Mouse (Mus musculus): ENCODE measurements around the gene Trpc6. TPM values are rescaled to one million over a fixed set of nuclear protein-coding genes. Genes with fewer than 3 reads are reported as not detected.

The Trpc6 gene
- 1.2 and 1.4 TPM in 2 replicates for polyA plus RNA-seq (2016; fragmentation: Nextera tagmentation; extraction: Ambion mirVana)

GRCm38 (mm10) chr9:8544041-8544794 lies at the start of gene Trpc6:
Trpc6 (plus strand) TSS chr9:8544142.
- WGBS, result under 1% methylated on average over 44 of the region's 44 CpGs
- Histone ChIP-seq H3K27me3 (0 out of 2 replicates have a peak, but pooled peaks cover 17% of the 10 kb centered on the region), H3K4me1 (no peaks in the 10 kb centered on the region), H3K4me2 (replicated peaks) (peak within 1 kb of the TSS; percentile 96), H3K4me3 (peak within 1 kb of the TSS; percentile 49), H3K27ac (no peak within 1 kb of the TSS), H3K9me3 (no peaks in the 10 kb centered on the region), H3K36me3 (no peaks in the 10 kb centered on the region), H3K9ac (peak within 1 kb of the TSS; percentile 41)
- peak; percentile 72; the same call in 1 of the 2 replicates for ATAC-seq (ENCODE audit: insufficient number of reproducible peaks, insufficient read depth, low FRiP score, low TSS enrichment)

GRCm38 (mm10) chr9:8520911-8521310 lies 23.0 kb upstream of the Trpc6 start:
- ATAC-seq (ENCODE audit: insufficient number of reproducible peaks, insufficient read depth, low FRiP score, low TSS enrichment), result no peak
- no peaks in the 10 kb centered on the region for H3K9me3 ChIP-seq
- no peak overlapping the region for H3K4me3 ChIP-seq
- H3K4me2 ChIP-seq (replicated peaks), result no peak overlapping the region
- H3K27me3 ChIP-seq, result no peaks in the 10 kb centered on the region
- no peak overlapping the region for H3K9ac ChIP-seq
- no peaks in the 10 kb centered on the region for H3K4me1 ChIP-seq
- no peak overlapping the region for H3K27ac ChIP-seq
- H3K36me3 ChIP-seq, result no peaks in the 10 kb centered on the region

GRCm38 (mm10) chr9:8533670-8534069 lies 10.3 kb upstream of the Trpc6 start:
- 87% methylated on average over 1 of the region's 1 CpGs for WGBS
- Histone ChIP-seq H3K9ac (no peak overlapping the region), H3K4me3 (no peak overlapping the region), H3K27ac (no peak overlapping the region), H3K4me1 (no peaks in the 10 kb centered on the region), H3K27me3 (no peaks in the 10 kb centered on the region), H3K36me3 (no peaks in the 10 kb centered on the region), H3K9me3 (no peaks in the 10 kb centered on the region), H3K4me2 (replicated peaks) (no peak overlapping the region)
- no peak for ATAC-seq (ENCODE audit: insufficient number of reproducible peaks, insufficient read depth, low FRiP score, low TSS enrichment)

- Histone ChIP-seq H3K9me3 (no peaks in the 10 kb centered on the region), H3K9ac (no peak overlapping the region), H3K4me1 (no peaks in the 10 kb centered on the region), H3K4me3 (no peak overlapping the region), H3K36me3 (no peaks in the 10 kb centered on the region), H3K4me2 (replicated peaks) (no peak overlapping the region), H3K27ac (no peak overlapping the region), H3K27me3 (0 out of 2 replicates have a peak, but pooled peaks cover 17% of the 10 kb centered on the region)
- ATAC-seq (ENCODE audit: insufficient number of reproducible peaks, insufficient read depth, low FRiP score, low TSS enrichment), result no peak
- 75% methylated on average over 2 of the region's 2 CpGs for WGBS
Measured at GRCm38 (mm10) chr9:8545236-8545635, 1.3 kb downstream of the Trpc6 start.

GRCm38 (mm10) chr9:8558574-8558973 lies 14.6 kb downstream of the Trpc6 start:
- Histone ChIP-seq H3K36me3 (no peaks in the 10 kb centered on the region), H3K4me2 (replicated peaks) (no peak overlapping the region), H3K4me3 (no peak overlapping the region), H3K9me3 (no peaks in the 10 kb centered on the region), H3K9ac (no peak overlapping the region), H3K27ac (no peak overlapping the region), H3K27me3 (no peaks in the 10 kb centered on the region), H3K4me1 (no peaks in the 10 kb centered on the region)
- WGBS, result 54% methylated on average over 1 of the region's 1 CpGs
- no peak for ATAC-seq (ENCODE audit: insufficient number of reproducible peaks, insufficient read depth, low FRiP score, low TSS enrichment)

GRCm38 (mm10) chr9:8592618-8593017 lies 48.7 kb downstream of the Trpc6 start:
- Histone ChIP-seq H3K27ac (no peak overlapping the region), H3K36me3 (no peaks in the 10 kb centered on the region), H3K4me2 (replicated peaks) (no peak overlapping the region), H3K4me1 (no peaks in the 10 kb centered on the region), H3K27me3 (no peaks in the 10 kb centered on the region), H3K9me3 (no peaks in the 10 kb centered on the region), H3K9ac (no peak overlapping the region), H3K4me3 (no peak overlapping the region)
- no peak for ATAC-seq (ENCODE audit: insufficient number of reproducible peaks, insufficient read depth, low FRiP score, low TSS enrichment)
- WGBS, result 48% methylated on average over 6 of the region's 6 CpGs

GRCm38 (mm10) chr9:8597089-8597488 lies 53.1 kb downstream of the Trpc6 start:
- Histone ChIP-seq H3K4me1 (no peaks in the 10 kb centered on the region), H3K27ac (no peak overlapping the region), H3K4me2 (replicated peaks) (no peak overlapping the region), H3K9ac (no peak overlapping the region), H3K27me3 (no peaks in the 10 kb centered on the region), H3K36me3 (no peaks in the 10 kb centered on the region), H3K4me3 (no peak overlapping the region), H3K9me3 (no peaks in the 10 kb centered on the region)
- no peak for ATAC-seq (ENCODE audit: insufficient number of reproducible peaks, insufficient read depth, low FRiP score, low TSS enrichment)
- 25% methylated on average over 1 of the region's 1 CpGs for WGBS

GRCm38 (mm10) chr9:8606816-8607491 lies 63.0 kb downstream of the Trpc6 start:
- H3K9ac ChIP-seq, result no peak overlapping the region
- no peak overlapping the region for H3K27ac ChIP-seq
- H3K27me3 ChIP-seq, result no peaks in the 10 kb centered on the region
- no peak overlapping the region for H3K4me3 ChIP-seq
- no peak for ATAC-seq (ENCODE audit: insufficient number of reproducible peaks, insufficient read depth, low FRiP score, low TSS enrichment)
- H3K4me2 ChIP-seq (replicated peaks), result no peak overlapping the region
- no peaks in the 10 kb centered on the region for H3K36me3 ChIP-seq
- no peaks in the 10 kb centered on the region for H3K4me1 ChIP-seq
- H3K9me3 ChIP-seq, result no peaks in the 10 kb centered on the region

- no peaks in the 10 kb centered on the region for H3K9me3 ChIP-seq
- no peak overlapping the region for H3K4me2 ChIP-seq (replicated peaks)
- WGBS, result 54% methylated on average over 2 of the region's 2 CpGs
- H3K27me3 ChIP-seq, result no peaks in the 10 kb centered on the region
- no peaks in the 10 kb centered on the region for H3K4me1 ChIP-seq
- no peak overlapping the region for H3K27ac ChIP-seq
- no peak for ATAC-seq (ENCODE audit: insufficient number of reproducible peaks, insufficient read depth, low FRiP score, low TSS enrichment)
- H3K4me3 ChIP-seq, result no peak overlapping the region
- no peak overlapping the region for H3K9ac ChIP-seq
- no peaks in the 10 kb centered on the region for H3K36me3 ChIP-seq
Measured at GRCm38 (mm10) chr9:8634344-8634743, 90.4 kb downstream of the Trpc6 start.

- ATAC-seq (ENCODE audit: insufficient number of reproducible peaks, insufficient read depth, low FRiP score, low TSS enrichment), result no peak
Measured at GRCm38 (mm10) chr9:8643453-8643852, 99.5 kb downstream of the Trpc6 start.

GRCm38 (mm10) chr9:8655347-8655746 lies 111.4 kb downstream of the Trpc6 start:
- no peak overlapping the region for H3K4me3 ChIP-seq
- H3K27me3 ChIP-seq, result no peaks in the 10 kb centered on the region
- H3K36me3 ChIP-seq, result no peaks in the 10 kb centered on the region
- no peak overlapping the region for H3K9ac ChIP-seq
- H3K4me1 ChIP-seq, result no peaks in the 10 kb centered on the region
- no peak for ATAC-seq (ENCODE audit: insufficient number of reproducible peaks, insufficient read depth, low FRiP score, low TSS enrichment)
- H3K27ac ChIP-seq, result no peak overlapping the region
- H3K4me2 ChIP-seq (replicated peaks), result no peak overlapping the region
- no peaks in the 10 kb centered on the region for H3K9me3 ChIP-seq

More at GRCm38 (mm10) chr9:8643453-8643852, 99.5 kb downstream of the Trpc6 start:
- no peak overlapping the region for H3K9ac ChIP-seq
- H3K4me3 ChIP-seq, result no peak overlapping the region
- no peak overlapping the region for H3K27ac ChIP-seq
- no peaks in the 10 kb centered on the region for H3K27me3 ChIP-seq
- 66% methylated on average over 5 of the region's 5 CpGs for WGBS
- no peak overlapping the region for H3K4me2 ChIP-seq (replicated peaks)
- no peaks in the 10 kb centered on the region for H3K36me3 ChIP-seq
- no peaks in the 10 kb centered on the region for H3K4me1 ChIP-seq
- no peaks in the 10 kb centered on the region for H3K9me3 ChIP-seq

- H3K4me3 ChIP-seq, result no peak overlapping the region
- H3K27ac ChIP-seq, result no peak overlapping the region
- no peaks in the 10 kb centered on the region for H3K36me3 ChIP-seq
- H3K4me2 ChIP-seq (replicated peaks), result no peak overlapping the region
- H3K4me1 ChIP-seq, result no peaks in the 10 kb centered on the region
- 48% methylated on average over 1 of the region's 1 CpGs for WGBS
- H3K9ac ChIP-seq, result no peak overlapping the region
- ATAC-seq (ENCODE audit: insufficient number of reproducible peaks, insufficient read depth, low FRiP score, low TSS enrichment), result no peak
- no peaks in the 10 kb centered on the region for H3K27me3 ChIP-seq
- H3K9me3 ChIP-seq, result no peaks in the 10 kb centered on the region
Measured at GRCm38 (mm10) chr9:8672944-8673343, 129.0 kb downstream of the Trpc6 start.

All from embryonic facial prominence, embryonic 12.5 days (tissue).